Comparison of ENCODE assay signal across 11 mouse cellular contexts in the genomic region with DNA sequence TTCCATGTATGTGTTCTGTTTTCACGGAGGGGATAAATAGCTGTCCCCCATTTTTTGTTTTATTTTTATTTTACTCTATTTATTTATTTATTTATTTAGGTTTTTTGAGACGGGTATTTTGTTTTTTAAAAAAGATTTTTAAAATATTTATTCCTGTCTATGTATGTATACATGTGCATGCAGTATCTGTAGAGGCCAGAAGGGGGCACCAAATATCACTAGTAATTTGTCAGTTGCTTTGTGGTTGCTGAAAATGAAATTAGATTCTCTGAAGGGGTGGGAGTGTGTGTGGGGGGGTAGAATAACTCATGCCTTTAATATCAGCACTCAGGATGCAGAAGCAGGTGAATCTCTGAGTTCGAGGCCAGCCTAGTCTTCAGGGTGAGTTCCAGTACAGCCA. TPM values are rescaled to one million over a fixed set of nuclear protein-coding genes. Genes with fewer than 3 reads are reported as not detected.
A peak's percentile ranks its signal among the peaks of the same experiment; 100 is the strongest.
DNase-seq lines count a peak whose midpoint lies in the region; ATAC-seq lines count a peak whose summit lies in the region.
"Had no signal": no experiment of that assay in that cellular context is flagged by ENCODE, and none has a peak within 500 bp of the region (broad histone marks: within the 10 kb centered on the region; RNA-seq: fewer than 3 reads in every experiment).

No protein-coding gene starts in this region.

- no peak overlapping the region for H3K4me2 ChIP-seq in hindbrain, embryonic 11.5 days (replicated peaks; ENCODE audit: low read depth, low read length)
- H3K4me2 ChIP-seq in hindbrain, embryonic 12.5 days (replicated peaks) = no peak overlapping the region
- no peak overlapping the region for H3K4me2 ChIP-seq in liver, embryonic 13.5 days
- H3K4me2 ChIP-seq: embryonic facial prominence, embryonic 13.5 days; limb, embryonic 12.5 days; stomach, embryonic 15.5 days had no signal

- H3K9ac ChIP-seq in hindbrain, embryonic 11.5 days (ENCODE audit: low read depth, low read length) = no peak overlapping the region
- H3K9ac ChIP-seq in hindbrain, embryonic 12.5 days = no peak overlapping the region
- no peak overlapping the region for H3K9ac ChIP-seq in liver, embryonic 13.5 days
- H3K9ac ChIP-seq: embryonic facial prominence, embryonic 13.5 days; limb, embryonic 12.5 days; stomach, embryonic 15.5 days had no signal

- no peaks in the 10 kb centered on the region for H3K4me1 ChIP-seq in hindbrain, embryonic 11.5 days (replicated peaks; ENCODE audit: control insufficient read depth, insufficient read depth, low read length)
- peaks cover 9% of the 10 kb centered on the region for H3K4me1 ChIP-seq in hindbrain, embryonic 12.5 days
- H3K4me1 ChIP-seq in liver, embryonic 13.5 days (replicated peaks) = peaks cover 33% of the 10 kb centered on the region

- ATAC-seq in hindbrain, embryonic 11.5 days (ENCODE audit: low FRiP score) = no peak
- no peak for ATAC-seq in hindbrain, embryonic 12.5 days (ENCODE audit: low FRiP score)
- ATAC-seq in liver, embryonic 13.5 days (ENCODE audit: low read depth) = no peak

- H3K27me3 ChIP-seq in hindbrain, embryonic 11.5 days (ENCODE audit: control insufficient read depth, insufficient read depth, low read length) = peaks cover 2% of the 10 kb centered on the region; the same call in 1 of the 2 replicates
- 0 out of 2 replicates have a peak, but pooled peaks cover 3% of the 10 kb centered on the region for H3K27me3 ChIP-seq in hindbrain, embryonic 12.5 days
- no peaks in the 10 kb centered on the region for H3K27me3 ChIP-seq in liver, embryonic 13.5 days
- H3K27me3 ChIP-seq: embryonic facial prominence, embryonic 13.5 days; stomach, embryonic 15.5 days had no signal

- H3K27ac ChIP-seq in hindbrain, embryonic 11.5 days (ENCODE audit: low read depth, low read length) = no peak overlapping the region
- H3K27ac ChIP-seq in hindbrain, embryonic 12.5 days = no peak overlapping the region
- no peak overlapping the region for H3K27ac ChIP-seq in liver, embryonic 13.5 days
- H3K27ac ChIP-seq: embryonic facial prominence, embryonic 13.5 days; limb, embryonic 12.5 days; stomach, embryonic 15.5 days had no signal

- H3K4me3 ChIP-seq in hindbrain, embryonic 11.5 days (ENCODE audit: low read depth, low read length) = no peak overlapping the region
- no peak overlapping the region for H3K4me3 ChIP-seq in hindbrain, embryonic 12.5 days
- H3K4me3 ChIP-seq in liver, embryonic 13.5 days (replicated peaks) = no peak overlapping the region
- H3K4me3 ChIP-seq: embryonic facial prominence, embryonic 13.5 days; limb, embryonic 12.5 days; stomach, embryonic 15.5 days had no signal

- 30% methylated on average over 3 of the region's 3 CpGs for WGBS in hindbrain, embryonic 11.5 days
- WGBS in hindbrain, embryonic 12.5 days = 31% methylated on average over 3 of the region's 3 CpGs
- WGBS in liver, embryonic 13.5 days (ENCODE audit: insufficient replicate concordance) = 14% methylated on average over 3 of the region's 3 CpGs

- no peaks in the 10 kb centered on the region for H3K9me3 ChIP-seq in hindbrain, embryonic 11.5 days (ENCODE audit: control insufficient read depth, low read length)
- no peaks in the 10 kb centered on the region for H3K9me3 ChIP-seq in hindbrain, embryonic 12.5 days (replicated peaks)
- no peaks in the 10 kb centered on the region for H3K9me3 ChIP-seq in liver, embryonic 13.5 days (replicated peaks)
- H3K9me3 ChIP-seq: embryonic facial prominence, embryonic 13.5 days; limb, embryonic 12.5 days; stomach, embryonic 15.5 days had no signal

- no peaks in the 10 kb centered on the region for H3K36me3 ChIP-seq in hindbrain, embryonic 11.5 days (ENCODE audit: control insufficient read depth, insufficient read depth, low read length)
- H3K36me3 ChIP-seq in hindbrain, embryonic 12.5 days = no peaks in the 10 kb centered on the region
- no peaks in the 10 kb centered on the region for H3K36me3 ChIP-seq in liver, embryonic 13.5 days
- H3K36me3 ChIP-seq: embryonic facial prominence, embryonic 13.5 days; limb, embryonic 12.5 days; stomach, embryonic 15.5 days had no signal

- DNase-seq in hindbrain, embryonic 11.5 days (ENCODE audit: low spot score) = peak; percentile 75
- DNase-seq in 3T3-L1 (ENCODE audit: low read depth, low spot score) (peak; percentile 83), ES-CJ7 (ENCODE audit: low read depth, low spot score) (peak; percentile 55)
- peak; percentile 75 for DNase-seq in embryo, embryonic 10 days (ENCODE audit: low spot score)
- DNase-seq in liver, embryonic 13.5 days = peak; percentile 49
- peak; percentile 60 to 86 for DNase-seq in spleen, postnatal 10 days (ENCODE audit: low spot score in 2 of 2)
- no peak for DNase-seq in ovary, postnatal 10 days (ENCODE audit: low spot score)

RNA-seq across cellular contexts. Expression of gene Slc25a35, which starts 2.1 kb away (rescaled TPM):
- 1.6 and 1.8 TPM in 2 replicates for polyA plus RNA-seq in hindbrain, embryonic 11.5 days (2014; fragmentation: Nextera tagmentation; extraction: Ambion mirVana)
- 2.3 TPM in 2 replicates for polyA plus RNA-seq in hindbrain, embryonic 12.5 days (2016; fragmentation: Nextera tagmentation; extraction: Ambion mirVana)
- 0.47 and 0.57 TPM in 2 replicates for polyA plus RNA-seq in liver, embryonic 13.5 days (2015; fragmentation: Nextera tagmentation; extraction: Ambion mirVana)

RNA-seq across cellular contexts. Expression of gene Arhgef15, which starts 8.6 kb away (rescaled TPM):
- polyA plus RNA-seq in hindbrain, embryonic 11.5 days (2014; fragmentation: Nextera tagmentation; extraction: Ambion mirVana) = 4.9 and 5.5 TPM in 2 replicates
- polyA plus RNA-seq in hindbrain, embryonic 12.5 days (2016; fragmentation: Nextera tagmentation; extraction: Ambion mirVana) = 8.5 TPM in 2 replicates
- 1.4 and 1.5 TPM in 2 replicates for polyA plus RNA-seq in liver, embryonic 13.5 days (2015; fragmentation: Nextera tagmentation; extraction: Ambion mirVana)

RNA-seq across cellular contexts. Expression of gene Rangrf, which starts 9.1 kb away (rescaled TPM):
- polyA plus RNA-seq in hindbrain, embryonic 11.5 days (2014; fragmentation: Nextera tagmentation; extraction: Ambion mirVana) = 56.0 and 59.3 TPM in 2 replicates
- polyA plus RNA-seq in hindbrain, embryonic 12.5 days (2016; fragmentation: Nextera tagmentation; extraction: Ambion mirVana) = 34.4 and 38.3 TPM in 2 replicates
- polyA plus RNA-seq in liver, embryonic 13.5 days (2015; fragmentation: Nextera tagmentation; extraction: Ambion mirVana) = 52.4 and 53.5 TPM in 2 replicates

RNA-seq across cellular contexts. Expression of gene Odf4, which starts 39.0 kb away (rescaled TPM):
- polyA plus RNA-seq in hindbrain, embryonic 11.5 days (2014; fragmentation: Nextera tagmentation; extraction: Ambion mirVana) = 0.15 and 0.18 TPM in 2 replicates
- polyA plus RNA-seq in hindbrain, embryonic 12.5 days (2016; fragmentation: Nextera tagmentation; extraction: Ambion mirVana) = 0.36 TPM in 1 of 2 replicates, not detected in the other
- polyA plus RNA-seq in liver, embryonic 13.5 days (2015; fragmentation: Nextera tagmentation; extraction: Ambion mirVana) = not detected in 2 replicates
- polyA plus RNA-seq: embryonic facial prominence, embryonic 13.5 days; limb, embryonic 12.5 days; stomach, embryonic 15.5 days had no signal

RNA-seq across cellular contexts. Expression of gene Pfas, which starts 42.4 kb away (rescaled TPM):
- polyA plus RNA-seq in hindbrain, embryonic 11.5 days (2014; fragmentation: Nextera tagmentation; extraction: Ambion mirVana) = 31.5 and 31.8 TPM in 2 replicates
- 27.8 and 31.0 TPM in 2 replicates for polyA plus RNA-seq in hindbrain, embryonic 12.5 days (2016; fragmentation: Nextera tagmentation; extraction: Ambion mirVana)
- polyA plus RNA-seq in liver, embryonic 13.5 days (2015; fragmentation: Nextera tagmentation; extraction: Ambion mirVana) = 32.4 and 33.2 TPM in 2 replicates
